Mouse (Mus musculus) heart, embryonic 13.5 days (tissue): ENCODE measurements around the gene Acly. TPM values are rescaled to one million over a fixed set of nuclear protein-coding genes. Genes with fewer than 3 reads are reported as not detected.
A peak's percentile ranks its signal among the peaks of the same experiment; 100 is the strongest.

Source experiments
- ATAC-seq: fragments of 200-750 bp; cut with Nextera tagmentation; 2 replicates; pipeline ENCODE4 v1.8.0; 2017; ENCODE audit warnings: moderate TSS enrichment; ENCODE audit not compliant: insufficient number of reproducible peaks, low FRiP score, low TSS enrichment; ENCODE audit errors: extremely low read depth
- H3K27ac ChIP-seq: fragments of 300-500 bp; sonication (generic); replicated peaks from 2 replicates; pipeline ENCODE4 v1.5.1; 2015; ENCODE audit warnings: moderate library complexity, mild to moderate bottlenecking, inconsistent platforms
- H3K27me3 ChIP-seq: fragments of 300-500 bp; sonication (generic); replicated peaks from 2 replicates; pipeline ENCODE4 v1.6.1; 2015; ENCODE audit warnings: mild to moderate bottlenecking, inconsistent platforms
- H3K36me3 ChIP-seq: fragments of 300-500 bp; sonication (generic); 2 replicates; pipeline ENCODE4 v1.6.1; 2015; ENCODE audit warnings: mild to moderate bottlenecking, inconsistent platforms
- H3K4me1 ChIP-seq: fragments of 300-500 bp; sonication (generic); 2 replicates; pipeline ENCODE4 v1.6.1; 2015; ENCODE audit warnings: inconsistent platforms
- H3K4me2 ChIP-seq: fragments of 300-500 bp; sonication (generic); 2 replicates; pipeline ENCODE4 v1.6.1; 2015; ENCODE audit warnings: inconsistent platforms, mild to moderate bottlenecking, moderate library complexity
- H3K4me3 ChIP-seq: fragments of 300-500 bp; sonication (generic); 2 replicates; pipeline ENCODE4 v1.5.1; 2015; ENCODE audit warnings: moderate library complexity, mild to moderate bottlenecking, inconsistent platforms
- H3K9ac ChIP-seq: fragments of 300-500 bp; sonication (generic); 2 replicates; pipeline ENCODE4 v1.6.1; 2015; ENCODE audit warnings: inconsistent platforms, mild to moderate bottlenecking, moderate library complexity
- H3K9me3 ChIP-seq: fragments of 300-500 bp; sonication (generic); 2 replicates; pipeline ENCODE4 v1.6.1; 2016; ENCODE audit warnings: inconsistent platforms
- WGBS: fragments of 180-500 bp; shearing (Covaris S2); methylation state at CpG from one replicate; pipeline ENCODE4 v1.1.7; 2015; ENCODE audit warnings: mixed read lengths; 5-methylcytosine and 5-hydroxymethylcytosine counted together
- polyA plus RNA-seq: library from polyadenylated mRNA; unstranded; fragments of >200 nt; fragmentation: Nextera tagmentation; extraction: Ambion mirVana; gene quantifications from 2 replicates; pipeline ENCODE4 v1.2.1, GENCODE M21; 2015

Acly gene
- polyA plus RNA-seq, 1 experiment from 2014 or later = 69.7 TPM

DNA sequence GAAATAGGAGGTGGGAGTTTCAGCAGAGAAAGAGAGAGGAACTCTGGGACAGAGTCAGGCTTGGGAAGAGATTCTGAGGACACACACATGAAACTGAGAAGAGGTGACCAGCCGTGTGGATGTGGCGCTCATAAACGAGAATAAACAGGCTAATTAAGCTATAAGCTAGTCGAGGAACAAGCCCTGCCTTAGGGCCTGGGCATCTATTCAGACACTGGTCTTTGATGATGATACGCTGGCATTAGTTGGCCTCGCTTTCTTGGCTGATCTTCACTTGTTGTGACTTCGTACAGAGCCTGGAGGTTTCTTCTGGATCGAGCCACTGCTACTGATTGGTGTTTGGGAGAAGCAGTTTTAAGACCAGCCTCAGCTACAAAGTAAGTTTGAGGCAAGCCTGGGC, 21.8 kb downstream of the Acly start:
- 94% methylated on average over 8 of the region's 8 CpGs for WGBS
- no peak for ATAC-seq

DNA sequence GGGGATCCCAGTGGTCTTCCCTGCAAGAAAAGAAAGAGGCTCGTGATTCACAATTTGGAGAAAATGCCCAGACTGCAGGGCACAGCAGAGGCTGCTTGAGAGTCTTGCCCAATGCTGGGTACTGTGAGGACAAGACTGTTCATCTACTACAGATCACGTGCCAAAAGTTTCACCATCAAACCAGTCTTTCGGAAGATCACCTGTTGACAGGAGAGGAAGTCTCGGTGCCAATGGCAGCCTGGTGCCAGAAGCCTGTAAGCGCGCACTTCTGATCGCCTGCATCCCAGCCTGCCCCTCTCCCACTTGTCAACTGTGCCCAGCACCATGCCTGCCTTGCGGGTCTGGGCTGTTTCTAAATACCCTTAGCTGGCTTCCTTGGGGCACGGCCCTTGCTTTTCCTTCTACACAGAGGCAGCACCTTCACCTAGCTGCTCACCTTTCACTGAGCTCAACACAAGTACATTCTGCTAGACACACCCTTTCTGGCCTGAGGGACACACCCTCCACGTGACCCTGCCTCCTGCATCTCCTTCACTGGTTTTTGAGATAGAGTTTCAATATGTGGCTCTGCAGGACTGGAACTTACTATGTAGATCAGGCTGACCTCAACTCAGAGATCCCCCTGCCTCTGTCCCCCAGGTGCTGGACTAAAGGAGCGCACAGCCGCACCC, 22.7 kb downstream of the Acly start:
- Histone ChIP-seq H3K4me1 (no peaks in the 10 kb centered on the region), H3K4me2 (no peak overlapping the region), H3K36me3 (peaks cover 98% of the 10 kb centered on the region), H3K9me3 (no peaks in the 10 kb centered on the region), H3K27ac (no peak overlapping the region), H3K27me3 (no peaks in the 10 kb centered on the region), H3K4me3 (no peak overlapping the region), H3K9ac (no peak overlapping the region)
- ATAC-seq = no peak
- 91% methylated on average over 12 of the region's 12 CpGs for WGBS

More for the DNA sequence above, 21.8 kb downstream of the Acly start:
- Histone ChIP-seq H3K4me2 (no peak overlapping the region), H3K27ac (no peak overlapping the region), H3K4me1 (no peaks in the 10 kb centered on the region), H3K36me3 (peaks cover 94% of the 10 kb centered on the region), H3K4me3 (no peak overlapping the region), H3K27me3 (no peaks in the 10 kb centered on the region), H3K9me3 (no peaks in the 10 kb centered on the region), H3K9ac (no peak overlapping the region)

DNA sequence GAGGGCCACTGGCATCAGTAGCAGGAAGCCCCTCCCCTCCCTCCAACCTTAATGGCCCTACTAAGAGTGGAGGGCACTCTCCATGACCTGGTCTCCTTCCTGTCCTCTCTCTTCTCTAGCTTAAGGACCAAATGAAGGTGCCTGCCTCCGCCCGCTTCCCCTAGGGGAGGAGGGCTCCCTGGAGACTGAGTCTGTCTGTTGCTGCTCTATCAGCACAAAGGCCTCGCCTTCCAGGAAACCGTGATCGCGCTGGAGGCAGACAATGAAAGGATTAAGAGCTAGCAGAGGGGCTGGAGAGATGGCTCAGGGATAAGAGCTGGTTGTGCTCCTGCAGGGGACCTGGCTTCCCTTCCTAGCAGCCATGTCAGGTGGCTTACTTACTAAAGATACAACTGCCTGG, 26.5 kb downstream of the Acly start:
- H3K4me3 ChIP-seq = no peak overlapping the region
- H3K27ac ChIP-seq = no peak overlapping the region
- no peaks in the 10 kb centered on the region for H3K4me1 ChIP-seq
- no peak overlapping the region for H3K9ac ChIP-seq
- no peak overlapping the region for H3K4me2 ChIP-seq
- H3K36me3 ChIP-seq = peaks cover 100% of the 10 kb centered on the region
- WGBS = 34% methylated on average over 6 of the region's 6 CpGs
- H3K27me3 ChIP-seq = no peaks in the 10 kb centered on the region
- ATAC-seq = no peak
- no peaks in the 10 kb centered on the region for H3K9me3 ChIP-seq

DNA sequence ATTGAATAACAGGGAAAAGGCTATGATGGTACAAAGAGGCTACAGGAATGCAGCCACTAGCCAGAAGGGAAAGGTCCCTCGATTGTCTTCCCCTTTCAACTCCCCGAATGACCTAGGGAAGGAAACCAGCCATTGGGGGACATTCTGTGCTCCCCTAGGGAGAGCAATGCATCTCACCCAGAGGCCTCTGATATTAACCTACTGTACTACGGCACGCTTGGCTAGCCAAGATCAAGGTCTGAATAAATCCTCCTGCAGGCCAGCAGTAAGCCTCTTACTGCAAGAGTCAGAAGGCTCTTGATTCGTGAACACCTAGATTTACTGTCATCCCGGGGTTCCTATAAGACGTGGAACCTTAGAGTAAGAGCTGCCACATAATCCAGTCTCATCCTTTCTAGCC, 27.1 kb downstream of the Acly start:
- ATAC-seq = no peak
- 84% methylated on average over 7 of the region's 7 CpGs for WGBS

DNA sequence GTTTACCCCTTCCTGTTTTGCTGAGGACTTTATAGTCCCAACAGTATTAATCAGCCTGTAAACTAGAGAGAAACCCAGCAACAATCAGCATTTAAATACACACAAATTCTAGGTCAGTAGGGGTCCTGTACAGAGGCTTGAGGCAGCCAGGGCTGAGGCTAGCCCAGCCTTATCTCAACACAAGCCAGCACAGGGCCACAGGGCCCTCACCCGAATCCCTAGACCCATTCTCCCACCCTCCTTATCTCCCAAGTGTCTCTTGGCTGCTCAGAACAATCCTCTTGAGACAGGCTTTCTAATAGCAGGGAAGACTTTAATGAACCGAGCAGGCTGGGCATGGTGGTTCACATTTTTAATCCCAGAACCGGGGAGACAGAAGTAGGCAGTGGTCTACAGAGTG, 27.6 kb downstream of the Acly start:
- 58% methylated on average over 3 of the region's 3 CpGs for WGBS
- Histone ChIP-seq H3K27me3 (no peaks in the 10 kb centered on the region), H3K9me3 (no peaks in the 10 kb centered on the region), H3K4me1 (no peaks in the 10 kb centered on the region), H3K4me2 (no peak overlapping the region), H3K9ac (no peak overlapping the region), H3K27ac (no peak overlapping the region; the same call in 1 of the 2 replicates), H3K4me3 (no peak overlapping the region), H3K36me3 (peaks cover 100% of the 10 kb centered on the region)
- no peak for ATAC-seq

More for the DNA sequence above, 27.1 kb downstream of the Acly start:
- Histone ChIP-seq H3K36me3 (peaks cover 100% of the 10 kb centered on the region), H3K4me3 (no peak overlapping the region), H3K9ac (no peak overlapping the region), H3K9me3 (no peaks in the 10 kb centered on the region), H3K4me2 (no peak overlapping the region), H3K27me3 (no peaks in the 10 kb centered on the region), H3K4me1 (no peaks in the 10 kb centered on the region), H3K27ac (no peak overlapping the region; the same call in 1 of the 2 replicates)

DNA sequence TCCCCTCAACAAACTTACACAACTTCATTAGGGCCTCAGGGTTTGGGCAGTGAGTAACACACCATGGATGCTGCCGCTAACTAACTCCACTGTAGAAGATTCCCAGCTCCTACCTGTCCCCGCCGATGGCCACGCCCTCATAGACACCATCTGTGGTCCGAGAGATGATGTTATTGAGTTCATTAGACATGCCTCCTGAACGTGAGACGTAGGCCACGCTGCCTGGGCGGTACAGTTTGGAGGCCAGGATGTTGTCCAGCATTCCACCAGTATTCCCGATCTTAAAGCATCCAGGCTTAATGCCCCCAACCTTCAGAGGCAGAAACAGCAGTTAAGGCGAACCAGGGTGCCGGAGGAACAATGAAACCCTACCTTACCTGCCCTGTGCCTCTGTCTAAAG, 34.0 kb downstream of the Acly start:
- Histone ChIP-seq H3K27me3 (no peaks in the 10 kb centered on the region), H3K9me3 (no peaks in the 10 kb centered on the region), H3K4me3 (no peak overlapping the region), H3K27ac (no peak overlapping the region), H3K4me1 (no peaks in the 10 kb centered on the region), H3K36me3 (peaks cover 98% of the 10 kb centered on the region), H3K4me2 (no peak overlapping the region), H3K9ac (no peak overlapping the region)
- 93% methylated on average over 12 of the region's 12 CpGs for WGBS
- no peak for ATAC-seq

DNA sequence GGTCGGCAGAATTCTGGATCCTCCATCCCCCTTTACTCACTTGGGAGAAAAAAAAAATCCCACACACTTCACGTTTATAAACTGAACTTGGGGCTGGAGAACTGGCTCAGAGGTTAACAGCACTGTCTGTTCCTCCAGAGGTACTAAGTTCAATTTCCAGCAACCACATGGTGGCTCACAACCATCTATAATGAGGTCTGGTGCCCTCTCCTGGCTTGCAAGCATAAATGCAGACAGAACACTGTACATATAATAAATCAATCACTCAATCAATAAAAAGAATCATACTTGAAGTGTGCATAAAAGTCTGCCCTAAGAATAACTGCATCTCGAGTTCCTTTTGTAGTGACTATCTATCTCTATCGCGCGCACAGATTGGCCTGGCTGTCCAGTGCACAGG, 36.8 kb downstream of the Acly start:
- 90% methylated on average over 6 of the region's 6 CpGs for WGBS
- no peak for ATAC-seq
- Histone ChIP-seq H3K4me3 (no peak overlapping the region), H3K36me3 (peaks cover 98% of the 10 kb centered on the region), H3K4me1 (no peaks in the 10 kb centered on the region), H3K9ac (no peak overlapping the region), H3K9me3 (no peaks in the 10 kb centered on the region), H3K27ac (no peak overlapping the region), H3K27me3 (no peaks in the 10 kb centered on the region), H3K4me2 (no peak overlapping the region)

DNA sequence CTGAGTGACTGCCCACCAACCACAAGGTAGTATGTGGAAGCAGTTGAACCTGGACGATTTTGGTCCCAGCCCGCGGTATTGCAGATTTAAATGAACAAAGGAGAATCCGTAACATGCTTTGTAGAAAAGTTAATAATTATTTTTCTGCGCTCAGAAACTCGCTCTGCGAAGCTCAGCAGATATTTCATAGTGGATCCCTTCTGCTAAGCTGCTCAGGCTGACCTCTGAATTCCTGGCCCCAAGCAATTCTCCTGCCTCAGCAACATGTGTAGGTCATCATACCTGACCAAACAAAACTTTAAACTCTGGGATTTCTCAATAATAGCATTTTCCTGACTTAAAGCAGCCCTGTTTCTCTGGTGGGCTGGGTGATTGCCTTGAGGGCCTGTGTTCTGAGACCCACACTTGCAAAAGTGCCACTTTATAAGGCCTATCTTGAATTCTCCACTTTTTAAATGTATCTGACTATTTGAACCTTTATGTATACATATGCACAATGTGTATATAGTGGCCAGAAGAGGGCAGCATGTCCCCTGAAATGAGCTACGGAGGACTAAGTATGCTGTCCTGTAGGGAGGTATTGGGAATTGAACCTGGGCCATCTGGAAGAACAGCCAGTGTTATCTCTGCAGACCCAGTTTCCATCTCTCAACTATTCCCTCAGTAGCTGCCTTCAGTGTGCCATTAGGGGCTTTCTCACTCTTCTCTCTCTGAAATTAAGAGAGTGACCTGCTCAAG, 41.8 kb downstream of the Acly start:
- WGBS = 85% methylated on average over 8 of the region's 8 CpGs
- Histone ChIP-seq H3K4me1 (no peaks in the 10 kb centered on the region), H3K36me3 (peaks cover 100% of the 10 kb centered on the region), H3K4me2 (no peak overlapping the region), H3K27ac (no peak overlapping the region), H3K4me3 (no peak overlapping the region), H3K9me3 (no peaks in the 10 kb centered on the region), H3K9ac (no peak overlapping the region), H3K27me3 (no peaks in the 10 kb centered on the region)
- ATAC-seq = no peak

DNA sequence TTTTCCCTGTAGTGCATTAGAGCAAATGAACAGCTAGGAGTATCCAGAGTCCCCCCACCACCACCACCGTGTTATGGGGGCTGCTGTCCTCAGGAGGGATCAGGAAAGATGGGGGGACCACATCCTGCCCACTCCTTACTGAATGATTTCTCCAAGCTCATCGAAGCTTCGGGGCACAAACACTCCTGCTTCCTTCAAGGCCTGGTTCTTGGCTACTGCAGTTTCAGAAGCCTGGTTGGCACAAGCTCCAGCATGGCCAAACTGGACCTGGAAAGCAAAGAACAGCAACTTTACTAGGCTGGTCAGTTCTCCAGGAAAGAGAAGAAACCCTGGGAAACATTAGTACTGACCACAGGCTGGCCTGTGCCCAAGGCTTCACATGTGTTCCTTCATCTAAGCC, 43.3 kb downstream of the Acly start:
- 90% methylated on average over 3 of the region's 3 CpGs for WGBS
- H3K36me3 ChIP-seq = peaks cover 100% of the 10 kb centered on the region

DNA sequence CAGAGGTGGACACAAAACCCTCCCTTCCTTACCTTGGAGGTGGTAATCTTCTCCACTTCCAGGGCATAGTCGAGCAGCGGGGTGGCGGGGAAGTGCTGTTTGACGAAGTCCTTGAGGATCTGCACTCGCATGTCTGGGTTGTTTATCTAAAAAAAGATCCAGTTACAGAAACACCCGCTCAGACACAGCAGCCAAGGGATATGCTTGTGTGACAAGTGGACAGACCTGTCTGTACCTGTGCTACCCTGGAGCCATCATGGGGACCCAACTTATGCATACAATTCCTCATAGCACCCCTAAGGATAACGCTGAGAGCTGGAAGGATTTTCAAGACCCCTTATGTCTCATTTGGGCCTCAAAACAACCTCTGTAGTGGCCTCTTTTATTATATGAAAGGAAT, 48.6 kb downstream of the Acly start:
- Histone ChIP-seq H3K36me3 (peaks cover 82% of the 10 kb centered on the region), H3K4me3 (no peak overlapping the region), H3K4me2 (no peak overlapping the region), H3K9me3 (no peaks in the 10 kb centered on the region), H3K4me1 (no peaks in the 10 kb centered on the region), H3K27ac (no peak overlapping the region), H3K27me3 (no peaks in the 10 kb centered on the region), H3K9ac (no peak overlapping the region)
- ATAC-seq = no peak
- 53% methylated on average over 7 of the region's 7 CpGs for WGBS

More for the DNA sequence above, 43.3 kb downstream of the Acly start:
- Histone ChIP-seq H3K4me2 (no peak overlapping the region), H3K4me1 (no peaks in the 10 kb centered on the region), H3K4me3 (no peak overlapping the region), H3K9ac (no peak overlapping the region), H3K9me3 (no peaks in the 10 kb centered on the region), H3K27ac (no peak overlapping the region), H3K27me3 (no peaks in the 10 kb centered on the region)
- no peak for ATAC-seq

DNA sequence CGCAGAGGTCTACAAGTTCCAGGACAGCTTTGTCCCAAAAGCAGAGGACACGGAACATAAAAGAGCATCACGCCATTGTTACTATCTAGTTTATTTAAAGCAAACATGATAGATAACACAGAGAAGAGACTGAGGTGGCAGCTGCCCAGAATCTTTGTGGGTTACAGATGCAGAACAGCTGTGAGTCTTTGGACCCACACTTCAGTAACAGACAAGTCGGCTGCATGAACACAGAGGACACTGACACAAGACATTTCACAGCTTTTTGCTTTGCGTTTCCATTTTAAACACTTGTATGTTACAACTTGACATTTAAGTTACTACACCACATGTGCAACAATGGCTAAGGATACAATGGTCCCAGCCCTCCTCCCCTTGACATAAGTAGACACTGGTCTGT, 51.5 kb downstream of the Acly start:
- Histone ChIP-seq H3K9ac (no peak overlapping the region), H3K4me1 (peaks cover 7% of the 10 kb centered on the region), H3K27ac (no peak overlapping the region), H3K4me3 (no peak overlapping the region), H3K27me3 (no peaks in the 10 kb centered on the region), H3K9me3 (no peaks in the 10 kb centered on the region), H3K4me2 (no peak overlapping the region), H3K36me3 (peaks cover 54% of the 10 kb centered on the region)
- ATAC-seq = no peak
- WGBS = 84% methylated on average over 5 of the region's 5 CpGs

DNA sequence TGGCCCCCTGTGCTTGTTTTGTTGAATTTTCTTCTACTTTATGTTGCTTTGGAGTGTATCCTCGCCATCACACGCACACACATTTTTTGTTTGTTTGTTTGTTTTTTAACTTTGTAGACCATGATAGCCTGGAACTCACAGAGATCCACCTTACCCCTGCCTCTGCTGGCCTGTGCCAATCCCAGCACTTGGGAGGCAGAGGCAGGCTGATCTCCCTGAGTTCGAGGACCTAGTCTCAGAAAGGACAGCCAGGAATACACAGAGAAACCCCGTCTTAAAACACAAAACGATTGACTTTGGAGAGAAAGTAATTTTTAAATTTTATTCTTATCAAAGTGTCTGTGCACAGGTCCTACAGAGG, 54.9 kb downstream of the Acly start:
- no peaks in the 10 kb centered on the region for H3K27me3 ChIP-seq
- H3K4me1 ChIP-seq = peaks cover 25% of the 10 kb centered on the region
- no peaks in the 10 kb centered on the region for H3K9me3 ChIP-seq
- 0 out of 2 replicates have a peak, but pooled peaks have one; percentile 10 for ATAC-seq
- H3K4me3 ChIP-seq = peak overlapping the region; percentile 97
- peak overlapping the region; percentile 81; the same call in 1 of the 2 replicates for H3K27ac ChIP-seq
- no peak overlapping the region for H3K9ac ChIP-seq
- peak overlapping the region; percentile 99 for H3K4me2 ChIP-seq
- H3K36me3 ChIP-seq = peaks cover 22% of the 10 kb centered on the region
- 31% methylated on average over 5 of the region's 5 CpGs for WGBS
